Mouse (Mus musculus) heart, embryonic 12.5 days (tissue): ENCODE data around the gene Cox7a2l. TPM values are rescaled to one million over a fixed set of nuclear protein-coding genes. Genes with fewer than 3 reads are reported as not detected.

Experiments used
- polyA plus RNA-seq: library from polyadenylated mRNA; unstranded; fragments of >200 nt; fragmentation: Nextera tagmentation; extraction: Ambion mirVana; gene quantifications from 2 replicates; pipeline ENCODE4 v1.2.1, GENCODE M21; 2016

Cox7a2l gene
- polyA plus RNA-seq, 1 experiment from 2014 or later: 188 TPM

Other genes starting within 250 kb of the Cox7a2l start
- 27.6 and 32.4 TPM in 2 replicates for gene Eml4, start 166.4 kb downstream of the Cox7a2l start, polyA plus RNA-seq
- not detected in 2 replicates for gene Kcng3, start 114.6 kb upstream of the Cox7a2l start, polyA plus RNA-seq
- gene Mta3, start 188.8 kb upstream of the Cox7a2l start, polyA plus RNA-seq: 42.8 and 47.7 TPM in 2 replicates